Mouse (Mus musculus): ENCODE measurements at regions not wholly inside any gene's neighbourhood (a gene's known extent, or its start where the extent isn't known, plus 50 kb on each side); places are given as distances from the start of the nearest gene placed in this dataset.
"Not testable (repeated sequence)": the region's sequence is repeated elsewhere in the genome, so short reads cannot be mapped to it uniquely, and the experiment has no call there.

GRCm38 (mm10) chr14:53516623-53517238, 737.2 kb downstream of the Dad1 start:
- not testable (repeated sequence) for H3K27me3 ChIP-seq (replicated peaks; ENCODE audit: control insufficient read depth, insufficient read depth, low read length); H3K36me3 ChIP-seq (ENCODE audit: control insufficient read depth, insufficient read depth, low read length); H3K27ac ChIP-seq (ENCODE audit: low read depth, low read length); H3K4me1 ChIP-seq (ENCODE audit: control insufficient read depth, insufficient read depth, low read length); H3K9ac ChIP-seq (ENCODE audit: low read length); H3K4me2 ChIP-seq (ENCODE audit: low read length); DNase-seq (ENCODE audit: low spot score); H3K4me3 ChIP-seq (ENCODE audit: low read depth, low read length); H3K9me3 ChIP-seq (replicated peaks; ENCODE audit: control insufficient read depth, low read length)
- WGBS = no CpG with 5 or more reads among the region's 10 CpGs
- peak; percentile 40; the same call in 1 of the 2 replicates for ATAC-seq

- H3K9ac ChIP-seq (ENCODE audit: low read length); H3K36me3 ChIP-seq (ENCODE audit: control insufficient read depth, insufficient read depth, low read length); H3K9me3 ChIP-seq (replicated peaks; ENCODE audit: control insufficient read depth, low read length); H3K4me3 ChIP-seq (ENCODE audit: low read depth, low read length); H3K27ac ChIP-seq (ENCODE audit: low read depth, low read length); H3K4me2 ChIP-seq (ENCODE audit: low read length); H3K4me1 ChIP-seq (ENCODE audit: control insufficient read depth, insufficient read depth, low read length); H3K27me3 ChIP-seq (replicated peaks; ENCODE audit: control insufficient read depth, insufficient read depth, low read length): not testable (repeated sequence)
- WGBS = 46% methylated on average over 1 of the region's 2 CpGs
- ATAC-seq (peak; percentile 34; the same call in 1 of the 2 replicates), DNase-seq (ENCODE audit: low spot score) (peak; percentile 70)
These were observed 748.5 kb downstream of the Dad1 start for GRCm38 (mm10) chr14:53505389-53505788.

- WGBS = 91% methylated on average over 6 of the region's 9 CpGs
- not testable (repeated sequence) for H3K27me3 ChIP-seq (replicated peaks; ENCODE audit: control insufficient read depth, insufficient read depth, low read length); DNase-seq (ENCODE audit: low spot score); H3K9ac ChIP-seq (ENCODE audit: low read length); H3K36me3 ChIP-seq (ENCODE audit: control insufficient read depth, insufficient read depth, low read length); ATAC-seq; H3K4me1 ChIP-seq (ENCODE audit: control insufficient read depth, insufficient read depth, low read length); H3K4me3 ChIP-seq (ENCODE audit: low read depth, low read length); H3K4me2 ChIP-seq (ENCODE audit: low read length); H3K9me3 ChIP-seq (replicated peaks; ENCODE audit: control insufficient read depth, low read length); H3K27ac ChIP-seq (ENCODE audit: low read depth, low read length)
These were observed 765.5 kb downstream of the Dad1 start for GRCm38 (mm10) chr14:53488383-53488782.

- not testable (repeated sequence) for H3K36me3 ChIP-seq (ENCODE audit: control insufficient read depth, insufficient read depth, low read length); H3K4me3 ChIP-seq (ENCODE audit: low read depth, low read length); H3K27me3 ChIP-seq (replicated peaks; ENCODE audit: control insufficient read depth, insufficient read depth, low read length); H3K27ac ChIP-seq (ENCODE audit: low read depth, low read length); ATAC-seq; H3K4me2 ChIP-seq (ENCODE audit: low read length); H3K9me3 ChIP-seq (replicated peaks; ENCODE audit: control insufficient read depth, low read length); H3K4me1 ChIP-seq (ENCODE audit: control insufficient read depth, insufficient read depth, low read length); DNase-seq (ENCODE audit: low spot score); H3K9ac ChIP-seq (ENCODE audit: low read length)
- WGBS = 26% methylated on average over 5 of the region's 5 CpGs
These were observed 766.3 kb downstream of the Dad1 start for GRCm38 (mm10) chr14:53487611-53488010.

- H3K27me3 ChIP-seq (replicated peaks; ENCODE audit: control insufficient read depth, insufficient read depth, low read length); H3K4me3 ChIP-seq (ENCODE audit: low read depth, low read length); H3K36me3 ChIP-seq (ENCODE audit: control insufficient read depth, insufficient read depth, low read length); H3K9me3 ChIP-seq (replicated peaks; ENCODE audit: control insufficient read depth, low read length); H3K27ac ChIP-seq (ENCODE audit: low read depth, low read length); ATAC-seq; H3K4me1 ChIP-seq (ENCODE audit: control insufficient read depth, insufficient read depth, low read length); DNase-seq (ENCODE audit: low spot score); H3K9ac ChIP-seq (ENCODE audit: low read length); H3K4me2 ChIP-seq (ENCODE audit: low read length): not testable (repeated sequence)
- WGBS = 90% methylated on average over 7 of the region's 7 CpGs
These were observed 779.7 kb downstream of the Dad1 start for GRCm38 (mm10) chr14:53474170-53474569.

- ATAC-seq; H3K4me3 ChIP-seq (ENCODE audit: low read depth, low read length); H3K9ac ChIP-seq (ENCODE audit: low read length): not testable (repeated sequence)
These were observed 793.1 kb downstream of the Dad1 start for GRCm38 (mm10) chr14:53460790-53461189.

GRCm38 (mm10) chr14:53454001-53454400, 799.9 kb downstream of the Dad1 start:
- no peaks in the 10 kb centered on the region for H3K27me3 ChIP-seq (replicated peaks; ENCODE audit: control insufficient read depth, insufficient read depth, low read length)
- no peaks in the 10 kb centered on the region for H3K36me3 ChIP-seq (ENCODE audit: control insufficient read depth, insufficient read depth, low read length)
- DNase-seq (ENCODE audit: low spot score) (no peak), ATAC-seq (no peak)
- H3K4me2 ChIP-seq (ENCODE audit: low read length) = no peak overlapping the region
- 98% methylated on average over 1 of the region's 1 CpGs for WGBS
- H3K9ac ChIP-seq (ENCODE audit: low read length) = no peak overlapping the region
- no peaks in the 10 kb centered on the region for H3K9me3 ChIP-seq (replicated peaks; ENCODE audit: control insufficient read depth, low read length)
- H3K4me1 ChIP-seq (ENCODE audit: control insufficient read depth, insufficient read depth, low read length) = no peaks in the 10 kb centered on the region
- H3K4me3 ChIP-seq (ENCODE audit: low read depth, low read length) = no peak overlapping the region
- no peak overlapping the region for H3K27ac ChIP-seq (ENCODE audit: low read depth, low read length)

More at GRCm38 (mm10) chr14:53460790-53461189, 793.1 kb downstream of the Dad1 start:
- not testable (repeated sequence) for DNase-seq (ENCODE audit: low spot score); H3K9me3 ChIP-seq (replicated peaks; ENCODE audit: control insufficient read depth, low read length); H3K27me3 ChIP-seq (replicated peaks; ENCODE audit: control insufficient read depth, insufficient read depth, low read length); H3K27ac ChIP-seq (ENCODE audit: low read depth, low read length); H3K36me3 ChIP-seq (ENCODE audit: control insufficient read depth, insufficient read depth, low read length); H3K4me1 ChIP-seq (ENCODE audit: control insufficient read depth, insufficient read depth, low read length); H3K4me2 ChIP-seq (ENCODE audit: low read length)

GRCm38 (mm10) chr14:53439643-53440042, 814.3 kb downstream of the Dad1 start:
- H3K27me3 ChIP-seq (replicated peaks; ENCODE audit: control insufficient read depth, insufficient read depth, low read length); H3K4me3 ChIP-seq (ENCODE audit: low read depth, low read length); H3K4me2 ChIP-seq (ENCODE audit: low read length); H3K9me3 ChIP-seq (replicated peaks; ENCODE audit: control insufficient read depth, low read length); ATAC-seq; H3K36me3 ChIP-seq (ENCODE audit: control insufficient read depth, insufficient read depth, low read length); H3K4me1 ChIP-seq (ENCODE audit: control insufficient read depth, insufficient read depth, low read length); H3K9ac ChIP-seq (ENCODE audit: low read length); DNase-seq (ENCODE audit: low spot score); H3K27ac ChIP-seq (ENCODE audit: low read depth, low read length): not testable (repeated sequence)

- not testable (repeated sequence) for H3K9ac ChIP-seq (ENCODE audit: low read length); ATAC-seq; H3K4me1 ChIP-seq (ENCODE audit: control insufficient read depth, insufficient read depth, low read length); H3K4me3 ChIP-seq (ENCODE audit: low read depth, low read length); H3K36me3 ChIP-seq (ENCODE audit: control insufficient read depth, insufficient read depth, low read length); H3K27me3 ChIP-seq (replicated peaks; ENCODE audit: control insufficient read depth, insufficient read depth, low read length); DNase-seq (ENCODE audit: low spot score); H3K27ac ChIP-seq (ENCODE audit: low read depth, low read length); H3K9me3 ChIP-seq (replicated peaks; ENCODE audit: control insufficient read depth, low read length); H3K4me2 ChIP-seq (ENCODE audit: low read length)
- WGBS = 90% methylated on average over 2 of the region's 3 CpGs
These were observed 823.8 kb downstream of the Dad1 start for GRCm38 (mm10) chr14:53430130-53430529.

Measured in forebrain, embryonic 14.5 days (tissue).